Comparison of ENCODE assay signal across 25 mouse cellular contexts in genomic region chr10:92044783-92045182, GRCm38 (mm10).
DNase-seq lines count a peak whose midpoint lies in the region; ATAC-seq lines count a peak whose summit lies in the region.
"Had no signal": no experiment of that assay in that cellular context is flagged by ENCODE, and none has a peak within 500 bp of the region (broad histone marks: within the 10 kb centered on the region; RNA-seq: fewer than 3 reads in every experiment).

No protein-coding gene starts in this region.

- H3K9me3 ChIP-seq in embryonic facial prominence, embryonic 14.5 days (ENCODE audit: control insufficient read depth, low read length), result no peaks in the 10 kb centered on the region
- H3K9me3 ChIP-seq in embryonic facial prominence, embryonic 10.5 days, result no peaks in the 10 kb centered on the region
- H3K9me3 ChIP-seq: embryonic facial prominence, embryonic 13.5 days; hindbrain, embryonic 13.5 days; intestine, embryonic 15.5 days; limb, embryonic 10.5 days; liver, embryonic 12.5 days; midbrain, embryonic 13.5 days; neural tube, embryonic 15.5 days; stomach, embryonic 15.5 days had no signal

- H3K4me1 ChIP-seq in embryonic facial prominence, embryonic 14.5 days (ENCODE audit: control insufficient read depth, insufficient read depth, low read length), result no peaks in the 10 kb centered on the region
- H3K4me1 ChIP-seq in embryonic facial prominence, embryonic 10.5 days, result peaks cover 5% of the 10 kb centered on the region; the same call in 1 of the 2 replicates
- H3K4me1 ChIP-seq: embryonic facial prominence, embryonic 13.5 days; intestine, embryonic 15.5 days; liver, embryonic 12.5 days; midbrain, embryonic 13.5 days; neural tube, embryonic 15.5 days; stomach, embryonic 15.5 days had no signal

- no peak for ATAC-seq in embryonic facial prominence, embryonic 14.5 days (ENCODE audit: low read depth)
- ATAC-seq: activated CD4-positive, CD25-positive, alpha-beta regulatory T cell, adult 4 months; intestine, embryonic 15.5 days; liver, embryonic 12.5 days; midbrain, embryonic 13.5 days; Patski had no signal

- H3K9ac ChIP-seq in embryonic facial prominence, embryonic 14.5 days (ENCODE audit: low read depth, low read length), result no peak overlapping the region
- H3K9ac ChIP-seq: embryonic facial prominence, embryonic 13.5 days; hindbrain, embryonic 13.5 days; intestine, embryonic 15.5 days; liver, embryonic 12.5 days; lung, embryonic 14.5 days; midbrain, embryonic 13.5 days; neural tube, embryonic 15.5 days; stomach, embryonic 15.5 days had no signal

- DNase-seq in embryonic facial prominence, embryonic 14.5 days (ENCODE audit: low spot score), result peak; percentile 7
- DNase-seq in embryonic facial prominence, embryonic 10.5 days (ENCODE audit: low spot score), result no peak
- DNase-seq in testis, postnatal 10 days (ENCODE audit: low spot score), result peak; percentile 39
- DNase-seq in testis, postnatal 14 days (ENCODE audit: low spot score), result no peak
- peak; percentile 25 for DNase-seq in cerebellum, adult 9-10 months
- no peak for DNase-seq in frontal cortex, postnatal 10 days (ENCODE audit: low spot score in 2 of 2)
- no peak for DNase-seq in embryo, embryonic 11 days
- no peak for DNase-seq in thymus, postnatal 10 days (ENCODE audit: low spot score in 2 of 2)
- DNase-seq: gastrocnemius, postnatal 14 days; heart, postnatal 10 days; lung, embryonic 14.5 days; lung, postnatal 4 days; spleen, adult 18-20 months; thymus, postnatal 36 days had no signal

- no peaks in the 10 kb centered on the region for H3K27me3 ChIP-seq in embryonic facial prominence, embryonic 14.5 days (replicated peaks; ENCODE audit: control insufficient read depth, insufficient read depth, low read length)
- no peaks in the 10 kb centered on the region for H3K27me3 ChIP-seq in embryonic facial prominence, embryonic 10.5 days (replicated peaks; ENCODE audit: low read depth, poor library complexity, severe bottlenecking)
- H3K27me3 ChIP-seq: embryonic facial prominence, embryonic 13.5 days; hindbrain, embryonic 13.5 days; intestine, embryonic 15.5 days; liver, embryonic 12.5 days; midbrain, embryonic 13.5 days; neural tube, embryonic 15.5 days; Patski; stomach, embryonic 15.5 days had no signal

- H3K27ac ChIP-seq in embryonic facial prominence, embryonic 14.5 days (replicated peaks; ENCODE audit: low read depth, low read length), result no peak overlapping the region
- no peak overlapping the region for H3K27ac ChIP-seq in embryonic facial prominence, embryonic 10.5 days (replicated peaks)
- H3K27ac ChIP-seq: embryonic facial prominence, embryonic 13.5 days; hindbrain, embryonic 13.5 days; intestine, embryonic 15.5 days; limb, embryonic 10.5 days; liver, embryonic 12.5 days; midbrain, embryonic 13.5 days; neural tube, embryonic 15.5 days; stomach, embryonic 15.5 days had no signal

- H3K4me2 ChIP-seq in embryonic facial prominence, embryonic 14.5 days (ENCODE audit: low read depth, low read length), result no peak overlapping the region
- H3K4me2 ChIP-seq: embryonic facial prominence, embryonic 13.5 days; hindbrain, embryonic 13.5 days; intestine, embryonic 15.5 days; liver, embryonic 12.5 days; lung, embryonic 14.5 days; midbrain, embryonic 13.5 days; neural tube, embryonic 15.5 days; stomach, embryonic 15.5 days had no signal

- H3K36me3 ChIP-seq in embryonic facial prominence, embryonic 14.5 days (ENCODE audit: control insufficient read depth, insufficient read depth, low read length), result no peaks in the 10 kb centered on the region
- H3K36me3 ChIP-seq in embryonic facial prominence, embryonic 10.5 days (replicated peaks), result no peaks in the 10 kb centered on the region
- H3K36me3 ChIP-seq: embryonic facial prominence, embryonic 13.5 days; hindbrain, embryonic 13.5 days; intestine, embryonic 15.5 days; limb, embryonic 10.5 days; liver, embryonic 12.5 days; midbrain, embryonic 13.5 days; neural tube, embryonic 15.5 days; stomach, embryonic 15.5 days had no signal

- H3K4me3 ChIP-seq in embryonic facial prominence, embryonic 14.5 days (ENCODE audit: low read depth, low read length), result no peak overlapping the region
- no peak overlapping the region for H3K4me3 ChIP-seq in embryonic facial prominence, embryonic 10.5 days
- H3K4me3 ChIP-seq: embryonic facial prominence, embryonic 13.5 days; hindbrain, embryonic 13.5 days; intestine, embryonic 15.5 days; limb, embryonic 10.5 days; liver, embryonic 12.5 days; midbrain, embryonic 13.5 days; myocyte; neural tube, embryonic 15.5 days; stomach, embryonic 15.5 days had no signal

Comparison
In these comparisons a context has a peak if more than half of its experiments do, and no peak if none do; other contexts are left out.
1. DNase-seq: peak in embryonic facial prominence, embryonic 14.5 days (single experiment), testis, postnatal 10 days (single experiment) and cerebellum, adult 9-10 months (single experiment); none in embryonic facial prominence, embryonic 10.5 days (single experiment), testis, postnatal 14 days (single experiment), frontal cortex, postnatal 10 days (0 of 2), embryo, embryonic 11 days (single experiment) and thymus, postnatal 10 days (0 of 2).